Mouse (Mus musculus): Measurements from ENCODE around the gene 0610037L13Rik.

The 0610037L13Rik gene

GRCm38 (mm10) chr4:107889731-107890432 lies at the start of gene 0610037L13Rik:
0610037L13Rik (plus strand) TSS chr4:107889813.
- peak; percentile 70 for DNase-seq (ENCODE audit: extremely low read depth, low read depth, low spot score)

- DNase-seq (ENCODE audit: extremely low read depth, low read depth, low spot score), result no peak
Observed at GRCm38 (mm10) chr4:107843687-107844086, 45.9 kb upstream of the 0610037L13Rik start.

DNA sequence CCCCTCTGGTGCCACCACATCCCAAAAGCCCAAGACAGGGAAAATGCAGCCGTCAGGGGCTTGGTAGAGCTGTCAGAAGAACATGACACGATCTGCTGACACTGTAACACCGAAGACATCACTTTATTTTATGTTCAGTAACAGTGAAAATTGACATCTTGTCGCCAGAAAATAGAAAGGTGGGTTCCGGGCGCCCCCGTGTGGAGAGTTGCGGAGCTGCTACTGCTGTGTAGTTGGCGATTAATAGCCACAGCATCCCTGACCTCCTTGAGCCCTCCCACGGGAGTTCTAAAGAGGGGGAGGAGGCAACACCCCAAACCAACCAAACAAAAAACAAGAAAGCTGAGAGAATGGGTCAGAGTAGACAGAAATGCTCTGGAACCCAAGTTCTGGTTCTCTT lies 44.6 kb upstream of the 0610037L13Rik start:
- DNase-seq (ENCODE audit: extremely low read depth, low read depth, low spot score), result no peak

DNA sequence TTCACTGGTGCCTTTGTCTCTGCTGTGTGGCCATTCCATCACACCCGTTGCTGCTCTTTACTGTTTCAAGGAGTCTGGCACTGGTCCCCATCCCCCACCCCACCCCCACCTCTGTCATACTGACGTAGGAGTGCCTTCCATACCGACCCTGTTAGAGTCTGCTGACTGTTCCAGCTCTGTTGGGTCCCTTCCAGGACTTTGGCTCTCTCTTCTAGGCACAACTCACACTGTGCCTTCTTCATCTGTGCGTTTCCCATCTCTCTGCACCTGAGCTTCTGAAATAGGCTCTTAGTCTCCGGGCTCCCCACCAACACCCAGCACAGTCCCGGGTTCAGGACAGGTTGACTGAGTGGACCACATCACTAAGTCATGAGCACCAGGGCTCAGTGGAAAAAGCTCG lies 42.8 kb upstream of the 0610037L13Rik start:
- no peak for DNase-seq (ENCODE audit: extremely low read depth, low read depth, low spot score)

DNA sequence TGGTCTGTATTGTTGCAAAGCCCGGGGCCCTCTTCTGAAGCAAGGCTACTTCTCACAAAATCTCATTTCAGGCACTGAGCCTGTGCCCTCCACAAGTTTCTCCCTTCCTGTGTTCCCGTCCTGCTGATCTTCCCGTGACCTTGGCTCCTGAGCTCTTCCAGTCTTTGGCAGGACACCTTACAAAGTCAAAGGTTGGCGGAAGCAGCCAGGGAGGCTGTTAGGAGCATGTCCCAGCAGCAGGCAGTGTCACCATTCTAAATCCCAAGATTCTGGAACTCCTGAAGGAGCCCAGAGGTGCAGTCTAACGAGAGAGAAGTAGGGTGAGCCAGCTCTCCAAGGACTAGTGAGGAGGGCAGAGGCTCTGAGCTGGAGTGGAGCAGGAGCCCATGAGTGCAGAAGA lies 41.1 kb upstream of the 0610037L13Rik start:
- no peak for DNase-seq (ENCODE audit: extremely low read depth, low read depth, low spot score)

DNA sequence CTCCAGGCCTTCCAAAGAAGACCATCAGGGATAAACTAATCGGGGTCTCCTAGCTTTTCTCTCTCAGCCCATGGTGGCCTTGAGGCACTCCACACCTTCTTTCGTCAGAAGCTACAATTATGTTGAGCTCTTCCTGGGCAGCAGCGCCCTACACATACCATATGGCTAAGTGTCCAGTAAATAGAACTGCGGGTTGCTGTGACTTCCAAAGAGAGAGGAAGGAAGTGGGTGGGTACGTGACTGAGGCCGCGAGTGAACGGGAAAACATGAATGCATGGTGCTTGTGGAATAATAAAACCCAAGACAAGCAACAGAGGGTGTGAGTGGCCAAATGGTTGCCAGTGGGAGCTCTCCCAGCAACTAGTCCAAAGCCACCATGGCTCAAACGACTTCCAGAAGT lies 40.0 kb upstream of the 0610037L13Rik start:
- DNase-seq (ENCODE audit: extremely low read depth, low read depth, low spot score), result no peak

DNA sequence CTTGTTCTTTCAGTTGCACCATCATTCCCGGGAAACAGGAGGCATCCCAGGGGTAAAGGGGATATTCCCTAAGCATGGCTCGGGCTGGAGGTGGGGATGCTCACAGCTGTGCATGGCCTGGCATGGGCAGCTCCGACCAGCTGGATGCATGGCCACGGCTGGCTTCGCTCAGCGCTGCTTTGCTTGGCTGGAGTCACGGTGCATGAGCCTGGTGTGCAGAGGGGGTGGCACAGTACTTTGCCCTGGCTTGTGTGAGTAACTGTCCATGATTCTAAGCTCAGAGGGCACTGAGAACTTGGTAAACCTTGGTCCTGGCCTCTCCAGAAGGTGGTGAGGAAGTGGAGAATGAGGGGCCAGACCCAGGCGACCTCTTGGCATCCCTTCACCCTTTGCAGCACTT lies 39.5 kb upstream of the 0610037L13Rik start:
- no peak for DNase-seq (ENCODE audit: extremely low read depth, low read depth, low spot score)

DNA sequence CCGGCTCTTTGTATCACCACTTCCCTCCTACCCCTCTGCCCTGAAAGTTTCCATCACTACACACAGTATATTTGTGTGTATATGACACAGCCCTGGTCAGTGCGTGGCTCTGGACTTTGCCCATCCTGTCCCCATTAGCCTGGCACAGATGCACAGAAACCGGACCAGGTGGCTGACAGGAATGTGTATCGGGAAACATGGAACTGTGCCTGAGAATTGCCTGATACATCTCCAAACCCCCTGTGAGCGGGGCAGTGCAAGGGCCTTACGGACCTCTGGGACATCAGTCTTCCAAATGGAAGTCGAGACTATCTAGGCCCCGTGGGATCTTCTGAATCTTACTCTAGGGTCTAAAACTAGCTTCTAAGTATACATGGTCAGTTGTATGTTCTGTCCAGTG lies 36.3 kb upstream of the 0610037L13Rik start:
- no peak for DNase-seq (ENCODE audit: extremely low read depth, low read depth, low spot score)

DNA sequence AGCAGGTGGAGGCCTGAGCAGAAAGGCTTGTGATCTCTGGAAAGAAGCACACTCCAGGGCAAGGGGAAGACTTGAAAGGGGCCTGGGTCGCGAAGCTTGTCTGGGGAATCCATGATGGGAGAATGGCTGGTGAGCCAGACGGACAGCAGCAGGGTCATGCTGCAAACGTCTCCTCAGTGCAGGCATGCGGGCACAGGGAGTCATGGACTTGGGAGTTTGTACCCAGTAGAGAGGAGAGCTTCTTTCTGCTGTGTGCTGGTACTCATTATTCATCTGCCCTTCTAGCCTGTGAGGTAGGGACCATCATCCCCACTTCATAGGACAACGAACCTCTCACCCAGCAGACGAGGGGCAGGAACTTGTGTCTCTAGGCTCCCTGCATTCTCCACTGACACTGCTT lies 35.8 kb upstream of the 0610037L13Rik start:
- no peak for DNase-seq (ENCODE audit: extremely low read depth, low read depth, low spot score)

GRCm38 (mm10) chr4:107856958-107857686 lies 32.5 kb upstream of the 0610037L13Rik start:
- no peak for DNase-seq (ENCODE audit: extremely low read depth, low read depth, low spot score)

DNA sequence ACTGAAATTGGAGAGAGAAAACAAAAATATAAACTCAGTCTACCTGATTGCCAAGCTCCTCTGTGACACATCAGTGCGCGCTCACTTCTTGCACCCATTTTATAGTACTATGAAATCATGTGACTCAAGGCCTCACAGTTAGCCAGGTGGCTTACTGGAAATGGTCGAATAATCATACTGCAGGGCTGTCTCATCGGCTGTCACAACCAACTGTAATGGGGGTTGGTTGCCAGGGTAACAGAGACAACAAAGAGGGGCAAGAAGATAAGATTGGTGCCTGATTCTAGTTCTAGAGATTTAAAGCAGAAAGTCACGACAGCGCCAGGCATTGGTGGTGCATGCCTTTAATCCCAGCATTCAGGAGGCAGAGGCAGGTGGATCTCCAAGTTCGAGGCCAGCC lies 30.6 kb upstream of the 0610037L13Rik start:
- DNase-seq (ENCODE audit: extremely low read depth, low read depth, low spot score), result no peak

DNA sequence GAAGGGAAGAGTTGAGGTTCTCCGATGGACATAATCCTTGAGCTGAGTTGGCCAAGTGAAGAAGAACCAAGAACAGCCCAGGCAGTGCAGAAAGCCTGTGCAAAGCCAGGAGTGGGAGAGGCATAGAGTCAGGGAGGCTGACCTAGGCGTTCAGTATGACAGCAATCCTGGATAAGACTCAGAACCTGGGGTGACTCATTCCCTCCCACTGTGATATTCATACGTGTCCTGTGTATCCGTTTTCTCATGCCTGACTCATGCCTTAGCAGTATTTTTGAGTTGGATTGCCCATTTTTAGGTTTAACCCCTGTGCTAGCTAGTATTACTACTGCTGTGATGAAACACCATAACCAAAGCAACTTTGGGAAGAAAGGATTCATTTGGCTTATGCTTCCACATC lies 24.7 kb upstream of the 0610037L13Rik start:
- no peak for DNase-seq (ENCODE audit: extremely low read depth, low read depth, low spot score)

DNA sequence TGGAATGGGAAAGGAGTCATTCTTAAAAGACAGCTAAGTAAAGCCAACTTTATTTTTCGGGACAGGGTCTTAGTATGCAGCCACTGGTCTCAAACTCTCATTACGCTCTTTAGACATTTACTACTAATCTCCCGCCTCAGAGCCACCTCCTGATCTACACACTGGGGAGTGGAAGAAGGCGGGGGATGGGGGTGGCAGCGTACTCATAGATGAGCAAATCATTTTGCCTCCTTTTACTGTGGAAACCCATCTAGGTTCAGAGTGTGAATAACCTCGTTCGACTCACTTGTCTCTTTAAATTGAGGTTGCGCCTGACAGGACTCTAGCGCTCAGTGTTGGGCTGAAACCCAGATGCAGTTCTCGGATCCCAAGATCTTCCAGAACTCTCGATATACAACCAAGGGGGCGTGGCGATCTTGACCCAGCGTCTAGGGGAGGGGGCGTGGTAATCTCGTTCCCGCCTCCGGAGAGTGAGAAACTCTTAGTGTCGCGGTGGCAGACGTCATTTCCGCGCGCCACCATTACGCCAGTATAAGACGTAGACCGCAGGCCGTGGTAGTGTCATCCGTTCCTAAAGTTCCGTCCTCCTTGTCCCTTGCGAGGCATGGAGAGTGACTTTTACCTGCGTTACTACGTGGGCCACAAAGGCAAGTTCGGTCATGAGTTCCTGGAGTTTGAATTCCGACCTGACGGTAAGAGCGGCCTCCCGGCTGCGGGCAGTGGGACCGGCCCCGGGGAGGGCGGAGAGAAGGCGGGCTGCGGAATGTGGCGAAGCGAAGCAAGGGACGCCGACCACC lies 10.2 kb upstream of the 0610037L13Rik start, which contains the start of gene Magoh:
Gene Magoh (plus strand): TSS at position 502 of the 797 bp plus-strand sequence.
- DNase-seq (ENCODE audit: extremely low read depth, low read depth, low spot score), result peak; percentile 37

DNA sequence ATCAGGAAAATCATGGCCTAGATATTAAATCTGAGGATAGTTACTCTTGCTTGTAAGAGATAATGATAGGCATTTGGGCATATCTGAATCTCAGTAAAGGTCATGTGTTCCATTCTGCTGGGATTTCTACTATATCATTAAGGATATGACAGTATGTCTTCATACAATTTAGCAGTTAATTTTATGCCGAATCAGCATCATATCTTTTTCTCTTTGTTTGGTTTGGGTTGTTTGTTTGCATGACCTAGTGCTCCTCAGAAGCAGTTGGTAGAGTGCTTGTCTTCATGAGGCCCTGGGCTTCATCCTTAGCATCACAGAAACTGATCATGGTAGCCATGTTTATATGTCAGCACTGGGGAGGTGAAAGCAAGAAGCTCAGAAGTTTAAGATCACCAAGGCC lies 8.0 kb upstream of the 0610037L13Rik start:
- DNase-seq (ENCODE audit: extremely low read depth, low read depth, low spot score), result no peak

DNA sequence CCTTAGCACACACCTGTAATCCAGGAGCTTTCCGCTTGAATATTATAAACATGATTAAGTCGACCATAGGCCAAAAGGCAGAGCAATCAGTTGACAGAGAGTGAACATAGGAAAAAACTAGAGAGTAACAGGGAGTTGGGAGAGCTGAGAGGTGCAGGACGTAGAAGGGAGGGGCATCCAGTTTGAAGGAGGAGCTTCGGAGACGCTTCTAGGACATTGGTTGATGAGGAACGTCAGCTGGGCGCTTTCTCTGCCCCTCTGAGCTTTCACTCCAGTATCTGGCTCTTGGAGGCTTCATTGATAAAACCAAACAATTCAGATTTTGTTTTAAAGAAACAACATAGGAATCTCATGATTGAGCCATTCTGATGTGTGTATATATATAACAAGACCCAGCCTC lies 3.2 kb upstream of the 0610037L13Rik start:
- DNase-seq (ENCODE audit: extremely low read depth, low read depth, low spot score), result no peak

DNA sequence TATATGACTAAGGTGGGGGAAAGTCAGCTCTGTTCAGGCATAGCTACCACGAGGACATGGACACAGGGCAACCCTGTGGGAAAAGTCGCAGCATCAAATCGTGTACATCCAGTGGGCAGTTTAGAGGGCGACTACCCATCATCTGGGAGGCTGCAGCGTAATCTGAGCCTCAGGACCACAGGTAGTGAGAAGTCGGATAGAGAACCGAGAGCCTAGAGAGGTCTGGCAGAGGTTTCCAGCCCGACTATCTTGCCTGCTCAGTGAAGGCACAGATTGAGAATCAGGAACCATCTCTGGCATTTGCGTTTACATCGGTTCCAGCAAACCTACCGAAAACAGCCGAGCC lies 255 bp upstream of the 0610037L13Rik start:
- no peak for DNase-seq (ENCODE audit: extremely low read depth, low read depth, low spot score)

- DNase-seq (ENCODE audit: extremely low read depth, low read depth, low spot score), result no peak
Observed at GRCm38 (mm10) chr4:107892663-107893062, 3.0 kb downstream of the 0610037L13Rik start.

- no peak for DNase-seq (ENCODE audit: extremely low read depth, low read depth, low spot score)
Observed at GRCm38 (mm10) chr4:107899211-107899927, 9.8 kb downstream of the 0610037L13Rik start.

GRCm38 (mm10) chr4:107900206-107900605 lies 10.6 kb downstream of the 0610037L13Rik start:
- no peak for DNase-seq (ENCODE audit: extremely low read depth, low read depth, low spot score)

- DNase-seq (ENCODE audit: extremely low read depth, low read depth, low spot score), result no peak
Observed at GRCm38 (mm10) chr4:107904252-107904651, 14.6 kb downstream of the 0610037L13Rik start.

GRCm38 (mm10) chr4:107906561-107906960 lies 16.9 kb downstream of the 0610037L13Rik start:
- DNase-seq (ENCODE audit: extremely low read depth, low read depth, low spot score), result no peak
